Mouse (Mus musculus) liver, embryonic 13.5 days (tissue): ENCODE results near the gene Rln1. TPM values are rescaled to one million over a fixed set of nuclear protein-coding genes. Genes with fewer than 3 reads are reported as not detected.
A peak's percentile ranks its signal among the peaks of the same experiment; 100 is the strongest.

Experiments used
- ATAC-seq: fragments of 200-750 bp; cut with Nextera tagmentation; 2 replicates; pipeline ENCODE4 v1.8.0; 2017; ENCODE audit warnings: low read depth, mild to moderate bottlenecking, moderate number of reproducible peaks, moderate library complexity
- DNase-seq: peaks from one replicate; pipeline ENCODE4 v3.0.0; 2022
- H3K27ac ChIP-seq: fragments of 300-500 bp; sonication (generic); 2 replicates; pipeline ENCODE4 v1.5.1; 2015; ENCODE audit warnings: moderate library complexity, mild to moderate bottlenecking, inconsistent platforms
- H3K27me3 ChIP-seq: fragments of 300-500 bp; sonication (generic); 2 replicates; pipeline ENCODE4 v1.6.1; 2015; ENCODE audit warnings: mild to moderate bottlenecking, inconsistent platforms
- H3K36me3 ChIP-seq: fragments of 300-500 bp; sonication (generic); 2 replicates; pipeline ENCODE4 v1.6.1; 2015; ENCODE audit warnings: mild to moderate bottlenecking, inconsistent platforms
- H3K4me1 ChIP-seq: fragments of 300-500 bp; sonication (generic); replicated peaks from 2 replicates; pipeline ENCODE4 v1.6.1; 2015; ENCODE audit warnings: inconsistent platforms
- H3K4me2 ChIP-seq: fragments of 300-500 bp; sonication (generic); 2 replicates; pipeline ENCODE4 v1.6.1; 2015; ENCODE audit warnings: inconsistent platforms, mild to moderate bottlenecking, moderate library complexity
- H3K4me3 ChIP-seq: fragments of 300-500 bp; sonication (generic); replicated peaks from 2 replicates; pipeline ENCODE4 v1.5.1; 2015; ENCODE audit warnings: mild to moderate bottlenecking, inconsistent platforms
- H3K9ac ChIP-seq: fragments of 300-500 bp; sonication (generic); 2 replicates; pipeline ENCODE4 v1.6.1; 2015; ENCODE audit warnings: mild to moderate bottlenecking, inconsistent platforms
- H3K9me3 ChIP-seq: fragments of 300-500 bp; sonication (generic); replicated peaks from 2 replicates; pipeline ENCODE4 v1.6.1; 2016; ENCODE audit warnings: inconsistent platforms
- WGBS: fragments of 180-500 bp; shearing (Covaris S2); methylation state at CpG from one replicate; pipeline ENCODE4 v1.1.7; 2015; ENCODE audit not compliant: insufficient replicate concordance; 5-methylcytosine and 5-hydroxymethylcytosine counted together
- polyA plus RNA-seq: library from polyadenylated mRNA; unstranded; fragments of >200 nt; fragmentation: Nextera tagmentation; extraction: Ambion mirVana; gene quantifications from 2 replicates; pipeline ENCODE4 v1.2.1, GENCODE M21; 2015

Gene Rln1
- polyA plus RNA-seq, 1 experiment from 2014 or later, result not detected

- Histone ChIP-seq H3K9ac (peak overlapping the region; percentile 31), H3K27ac (no peak overlapping the region), H3K36me3 (no peaks in the 10 kb centered on the region), H3K9me3 (no peaks in the 10 kb centered on the region), H3K4me3 (peak overlapping the region; percentile 50), H3K4me2 (peak overlapping the region; percentile 72), H3K4me1 (peaks cover 17% of the 10 kb centered on the region), H3K27me3 (peaks cover 7% of the 10 kb centered on the region)
- DNase-seq, result no peak
- 61% methylated on average over 9 of the region's 9 CpGs for WGBS
- no peak for ATAC-seq
Observed at GRCm38 (mm10) chr19:29325852-29326180, 8.7 kb downstream of the Rln1 start.

GRCm38 (mm10) chr19:29325053-29325851 is 9.2 kb downstream of the Rln1 start, which contains the start of gene Insl6:
Insl6 (minus strand) TSS chr19:29325356.
- Histone ChIP-seq H3K9ac (peak within 1 kb of the TSS; percentile 62), H3K4me3 (peak within 1 kb of the TSS; percentile 50), H3K27ac (no peak within 1 kb of the TSS), H3K27me3 (peaks cover 7% of the 10 kb centered on the region), H3K9me3 (no peaks in the 10 kb centered on the region), H3K4me1 (peaks cover 17% of the 10 kb centered on the region), H3K4me2 (peak within 1 kb of the TSS; percentile 72), H3K36me3 (no peaks in the 10 kb centered on the region)
- ATAC-seq (peak; percentile 97), DNase-seq (peak; percentile 68)
- WGBS, result 4% methylated on average over 28 of the region's 31 CpGs

GRCm38 (mm10) chr19:29323416-29324049 is 10.9 kb downstream of the Rln1 start:
- H3K4me1 ChIP-seq, result peaks cover 17% of the 10 kb centered on the region
- 60% methylated on average over 8 of the region's 8 CpGs for WGBS
- H3K27ac ChIP-seq, result no peak overlapping the region
- ATAC-seq (no peak), DNase-seq (no peak)
- H3K4me2 ChIP-seq, result no peak overlapping the region
- no peaks in the 10 kb centered on the region for H3K9me3 ChIP-seq
- no peak overlapping the region for H3K9ac ChIP-seq
- H3K4me3 ChIP-seq, result no peak overlapping the region
- no peaks in the 10 kb centered on the region for H3K36me3 ChIP-seq
- peaks cover 7% of the 10 kb centered on the region for H3K27me3 ChIP-seq

GRCm38 (mm10) chr19:29312661-29313060 is 21.8 kb downstream of the Rln1 start:
- ATAC-seq, result no peak
- Histone ChIP-seq H3K27me3 (no peaks in the 10 kb centered on the region), H3K36me3 (peaks cover 49% of the 10 kb centered on the region), H3K4me1 (no peaks in the 10 kb centered on the region), H3K27ac (no peak overlapping the region), H3K9ac (no peak overlapping the region), H3K4me3 (no peak overlapping the region), H3K4me2 (no peak overlapping the region), H3K9me3 (no peaks in the 10 kb centered on the region)
- WGBS, result 87% methylated on average over 7 of the region's 7 CpGs
- DNase-seq, result no peak

GRCm38 (mm10) chr19:29311791-29312190 is 22.7 kb downstream of the Rln1 start:
- ATAC-seq (no peak), DNase-seq (no peak)
- no peaks in the 10 kb centered on the region for H3K4me1 ChIP-seq
- no peaks in the 10 kb centered on the region for H3K9me3 ChIP-seq
- no peak overlapping the region for H3K9ac ChIP-seq
- no peak overlapping the region for H3K4me3 ChIP-seq
- H3K36me3 ChIP-seq, result peaks cover 58% of the 10 kb centered on the region
- H3K27me3 ChIP-seq, result no peaks in the 10 kb centered on the region
- H3K4me2 ChIP-seq, result no peak overlapping the region
- no peak overlapping the region for H3K27ac ChIP-seq
- WGBS, result 91% methylated on average over 8 of the region's 8 CpGs

- Histone ChIP-seq H3K36me3 (peaks cover 69% of the 10 kb centered on the region), H3K9me3 (no peaks in the 10 kb centered on the region), H3K27ac (no peak overlapping the region), H3K4me1 (no peaks in the 10 kb centered on the region), H3K9ac (no peak overlapping the region), H3K4me2 (no peak overlapping the region), H3K27me3 (no peaks in the 10 kb centered on the region), H3K4me3 (no peak overlapping the region)
- DNase-seq (no peak), ATAC-seq (no peak)
Observed at GRCm38 (mm10) chr19:29308832-29309231, 25.6 kb downstream of the Rln1 start.

- DNase-seq (no peak), ATAC-seq (no peak)
- Histone ChIP-seq H3K9ac (no peak overlapping the region), H3K9me3 (no peaks in the 10 kb centered on the region), H3K4me2 (no peak overlapping the region), H3K36me3 (peaks cover 73% of the 10 kb centered on the region), H3K4me3 (no peak overlapping the region), H3K27me3 (no peaks in the 10 kb centered on the region), H3K27ac (no peak overlapping the region), H3K4me1 (no peaks in the 10 kb centered on the region)
- 89% methylated on average over 2 of the region's 2 CpGs for WGBS
Observed at GRCm38 (mm10) chr19:29302119-29302518, 32.4 kb downstream of the Rln1 start.

GRCm38 (mm10) chr19:29300919-29301318 is 33.6 kb downstream of the Rln1 start:
- no peaks in the 10 kb centered on the region for H3K4me1 ChIP-seq
- no peak overlapping the region for H3K9ac ChIP-seq
- no peak overlapping the region for H3K4me3 ChIP-seq
- H3K9me3 ChIP-seq, result no peaks in the 10 kb centered on the region
- DNase-seq (no peak), ATAC-seq (no peak)
- no peak overlapping the region for H3K4me2 ChIP-seq
- peaks cover 75% of the 10 kb centered on the region for H3K36me3 ChIP-seq
- no peak overlapping the region for H3K27ac ChIP-seq
- 93% methylated on average over 13 of the region's 13 CpGs for WGBS
- H3K27me3 ChIP-seq, result no peaks in the 10 kb centered on the region

- no peak overlapping the region for H3K4me2 ChIP-seq
- no peaks in the 10 kb centered on the region for H3K27me3 ChIP-seq
- no peak overlapping the region for H3K9ac ChIP-seq
- WGBS, result 87% methylated on average over 1 of the region's 1 CpGs
- ATAC-seq (no peak), DNase-seq (no peak)
- H3K27ac ChIP-seq, result no peak overlapping the region
- no peaks in the 10 kb centered on the region for H3K9me3 ChIP-seq
- no peaks in the 10 kb centered on the region for H3K4me1 ChIP-seq
- no peak overlapping the region for H3K4me3 ChIP-seq
- H3K36me3 ChIP-seq, result peaks cover 80% of the 10 kb centered on the region
Observed at GRCm38 (mm10) chr19:29297366-29297765, 37.1 kb downstream of the Rln1 start.

- no peak overlapping the region for H3K4me2 ChIP-seq
- no peaks in the 10 kb centered on the region for H3K27me3 ChIP-seq
- no peak overlapping the region for H3K4me3 ChIP-seq
- no peak overlapping the region for H3K9ac ChIP-seq
- DNase-seq, result no peak
- no peak overlapping the region for H3K27ac ChIP-seq
- H3K4me1 ChIP-seq, result no peaks in the 10 kb centered on the region
- ATAC-seq, result no peak
- peaks cover 85% of the 10 kb centered on the region for H3K36me3 ChIP-seq
- H3K9me3 ChIP-seq, result no peaks in the 10 kb centered on the region
Observed at GRCm38 (mm10) chr19:29296166-29296565, 38.3 kb downstream of the Rln1 start.

- WGBS, result 69% methylated on average over 2 of the region's 2 CpGs
- no peak overlapping the region for H3K9ac ChIP-seq
- H3K4me1 ChIP-seq, result no peaks in the 10 kb centered on the region
- no peaks in the 10 kb centered on the region for H3K9me3 ChIP-seq
- peaks cover 83% of the 10 kb centered on the region for H3K36me3 ChIP-seq
- H3K4me3 ChIP-seq, result no peak overlapping the region
- ATAC-seq, result no peak
- no peak for DNase-seq
- H3K27me3 ChIP-seq, result no peaks in the 10 kb centered on the region
- H3K27ac ChIP-seq, result no peak overlapping the region
- no peak overlapping the region for H3K4me2 ChIP-seq
Observed at GRCm38 (mm10) chr19:29294756-29295155, 39.7 kb downstream of the Rln1 start.

- ATAC-seq (no peak), DNase-seq (no peak)
- no peaks in the 10 kb centered on the region for H3K9me3 ChIP-seq
- no peak overlapping the region for H3K4me3 ChIP-seq
- H3K4me2 ChIP-seq, result no peak overlapping the region
- no peak overlapping the region for H3K27ac ChIP-seq
- WGBS, result 85% methylated on average over 4 of the region's 4 CpGs
- H3K4me1 ChIP-seq, result no peaks in the 10 kb centered on the region
- H3K9ac ChIP-seq, result no peak overlapping the region
- H3K36me3 ChIP-seq, result peaks cover 77% of the 10 kb centered on the region
- no peaks in the 10 kb centered on the region for H3K27me3 ChIP-seq
Observed at GRCm38 (mm10) chr19:29292546-29292945, 41.9 kb downstream of the Rln1 start.
